Mouse (Mus musculus) common myeloid progenitor, adult 5-6 weeks (primary cell): ENCODE data around the gene Tmem145. TPM values are rescaled to one million over a fixed set of nuclear protein-coding genes. Genes with fewer than 3 reads are reported as not detected.

Source experiments
- ATAC-seq: replicated peaks from 2 replicates; pipeline ENCODE4 v1.8.0; 2016; ENCODE audit warnings: low read depth, mild to moderate bottlenecking, moderate TSS enrichment, inconsistent platforms; ENCODE audit not compliant: poor library complexity, severe bottlenecking
- total RNA-seq: library from RNA; stranded (forward); fragments of 200-1000, 187-1606 nt; gene quantifications from 2 replicates; pipeline ENCODE4 v1.2.3, GENCODE M21; 2017

Tmem145 gene
- total RNA-seq, 1 experiment from 2014 or later = not detected

DNA sequence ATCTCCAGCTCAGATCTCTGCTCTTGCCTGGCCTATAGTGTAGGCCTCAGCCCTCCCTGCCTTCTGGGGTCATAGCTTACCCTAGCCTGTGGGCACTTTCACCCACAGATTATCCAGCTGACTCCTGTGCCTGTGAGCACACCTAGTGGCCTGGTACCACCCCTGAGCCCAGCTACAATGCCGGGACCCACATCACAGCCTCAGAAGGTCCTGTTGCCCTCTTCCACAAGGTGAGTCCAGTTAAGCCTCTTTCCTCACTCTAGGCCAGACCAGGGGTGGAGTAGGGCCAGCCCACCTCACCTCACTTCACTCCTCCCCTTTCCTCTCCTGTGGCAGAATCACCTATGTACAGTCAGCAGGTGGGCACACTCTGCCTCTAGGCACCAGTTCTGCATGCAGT, 15.4 kb upstream of the Tmem145 start:
- ATAC-seq = no peak

- ATAC-seq = no peak
These were observed 15.0 kb upstream of the Tmem145 start for GRCm38 (mm10) chr7:25290911-25291310.

DNA sequence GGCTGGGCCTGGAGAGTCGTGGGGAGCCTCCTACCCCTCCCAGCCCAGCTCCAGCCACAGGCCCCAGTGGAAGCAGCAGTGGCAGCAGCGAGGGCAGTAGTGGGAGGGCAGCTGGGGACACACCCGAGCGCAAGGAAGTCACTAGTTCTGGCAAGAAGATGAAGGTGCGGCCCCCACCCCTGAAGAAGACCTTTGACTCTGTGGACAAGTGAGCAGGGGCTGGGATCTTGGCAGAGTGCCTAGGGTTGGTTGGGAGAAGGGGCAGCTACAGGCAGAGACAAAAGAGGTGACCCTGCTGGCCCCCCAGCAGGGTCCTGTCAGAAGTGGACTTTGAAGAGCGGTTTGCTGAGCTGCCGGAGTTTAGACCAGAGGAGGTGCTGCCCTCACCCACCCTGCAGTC, 13.8 kb upstream of the Tmem145 start:
- no peak for ATAC-seq

- ATAC-seq = no peak
These were observed 12.6 kb upstream of the Tmem145 start for GRCm38 (mm10) chr7:25293191-25293739.

DNA sequence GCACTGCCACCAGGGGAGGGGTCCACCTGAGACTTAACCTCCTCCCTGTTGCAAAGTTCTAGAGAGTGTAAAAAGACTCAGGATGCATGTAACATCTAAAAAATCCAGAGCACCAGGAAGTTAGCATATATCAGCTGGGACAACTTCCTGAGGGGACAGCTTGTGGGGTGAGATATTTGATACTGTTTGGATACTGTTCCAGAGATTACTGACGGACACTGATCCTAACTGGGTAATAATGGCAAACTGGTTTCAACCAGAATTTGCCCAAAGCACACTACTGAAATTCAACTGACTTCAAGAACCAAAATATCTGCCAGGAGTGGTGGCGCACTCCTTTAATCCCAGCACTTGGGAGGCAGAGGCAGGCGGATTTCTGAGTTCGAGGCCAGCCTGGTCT, 11.4 kb upstream of the Tmem145 start:
- ATAC-seq = no peak

DNA sequence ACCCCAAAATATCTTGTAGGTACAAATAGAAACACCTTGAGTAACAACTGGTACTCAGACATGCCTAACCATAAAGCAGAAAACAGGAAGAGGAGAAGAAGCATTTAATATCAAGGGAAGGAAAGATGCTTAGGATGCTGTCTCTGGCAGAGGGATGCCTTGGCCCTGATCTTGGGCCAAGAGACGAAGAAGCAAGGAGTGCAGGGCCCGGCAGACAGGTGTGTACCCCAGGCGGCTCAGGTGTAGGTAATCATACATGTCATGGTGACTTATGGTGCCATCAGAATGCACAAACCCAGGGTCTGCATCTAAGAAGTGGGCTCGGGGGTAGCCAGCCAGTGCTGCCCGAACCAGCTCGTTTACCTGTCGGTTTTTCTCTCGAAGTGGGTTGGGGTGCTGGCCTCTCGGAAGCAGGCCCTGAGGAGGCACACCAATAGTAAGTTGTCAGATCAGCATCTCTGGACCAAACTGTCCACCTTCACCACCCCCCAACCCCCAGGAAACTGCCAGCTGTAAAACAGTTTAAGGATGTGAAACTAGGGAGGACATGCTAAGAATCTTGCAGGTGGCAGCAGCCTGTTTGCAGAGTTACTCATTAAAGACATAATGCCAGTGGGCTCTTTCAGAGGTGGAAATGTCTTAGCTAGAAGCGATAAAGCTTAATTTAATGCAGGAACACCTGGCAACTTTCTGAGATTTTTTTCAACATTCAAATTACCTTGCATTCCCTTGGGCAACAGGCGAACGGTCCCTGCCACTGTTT, 10.8 kb upstream of the Tmem145 start:
- ATAC-seq = no peak

DNA sequence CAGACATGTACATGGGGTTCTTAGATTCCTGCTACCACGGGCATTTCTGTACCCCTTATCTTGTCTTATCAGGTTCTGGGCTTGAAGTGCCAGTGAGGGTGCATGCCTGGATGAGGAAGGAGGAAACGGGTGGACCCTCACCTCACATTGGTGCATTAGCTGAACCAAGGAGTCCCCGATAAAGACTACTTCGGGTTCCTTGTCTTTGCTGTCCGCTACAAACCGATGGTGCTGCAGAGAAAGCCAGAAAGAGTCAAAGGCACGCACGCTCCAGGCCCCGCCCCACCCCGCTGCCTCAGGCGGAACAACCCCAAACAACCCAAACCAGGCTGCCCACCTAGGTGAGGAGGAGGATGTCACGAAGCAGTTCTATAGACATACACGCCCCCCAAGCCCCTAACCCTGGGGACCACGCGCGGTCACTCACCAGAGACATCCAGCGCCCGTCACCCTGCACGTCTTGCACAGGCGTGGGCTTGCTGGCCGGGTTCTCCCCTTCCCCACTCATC, 8.9 kb upstream of the Tmem145 start:
- ATAC-seq = peak; percentile 40; the same call in 1 of the 2 replicates

GRCm38 (mm10) chr7:25297454-25298325, 8.2 kb upstream of the Tmem145 start, which contains the start of gene Pafah1b3:
Gene Pafah1b3 (minus strand): TSS chr7:25297986.
- ATAC-seq = peak; percentile 79

GRCm38 (mm10) chr7:25301063-25301462, 4.8 kb upstream of the Tmem145 start, which contains the start of gene Prr19:
Gene Prr19 (plus strand): TSS chr7:25301411.
- no peak for ATAC-seq

GRCm38 (mm10) chr7:25303003-25303684, 2.8 kb upstream of the Tmem145 start:
- ATAC-seq = no peak

- no peak for ATAC-seq
These were observed 2.3 kb upstream of the Tmem145 start for GRCm38 (mm10) chr7:25303685-25304006.

GRCm38 (mm10) chr7:25305481-25305880, 425 bp upstream of the Tmem145 start:
- ATAC-seq = no peak

GRCm38 (mm10) chr7:25306614-25306996, 699 bp downstream of the Tmem145 start:
- no peak for ATAC-seq

DNA sequence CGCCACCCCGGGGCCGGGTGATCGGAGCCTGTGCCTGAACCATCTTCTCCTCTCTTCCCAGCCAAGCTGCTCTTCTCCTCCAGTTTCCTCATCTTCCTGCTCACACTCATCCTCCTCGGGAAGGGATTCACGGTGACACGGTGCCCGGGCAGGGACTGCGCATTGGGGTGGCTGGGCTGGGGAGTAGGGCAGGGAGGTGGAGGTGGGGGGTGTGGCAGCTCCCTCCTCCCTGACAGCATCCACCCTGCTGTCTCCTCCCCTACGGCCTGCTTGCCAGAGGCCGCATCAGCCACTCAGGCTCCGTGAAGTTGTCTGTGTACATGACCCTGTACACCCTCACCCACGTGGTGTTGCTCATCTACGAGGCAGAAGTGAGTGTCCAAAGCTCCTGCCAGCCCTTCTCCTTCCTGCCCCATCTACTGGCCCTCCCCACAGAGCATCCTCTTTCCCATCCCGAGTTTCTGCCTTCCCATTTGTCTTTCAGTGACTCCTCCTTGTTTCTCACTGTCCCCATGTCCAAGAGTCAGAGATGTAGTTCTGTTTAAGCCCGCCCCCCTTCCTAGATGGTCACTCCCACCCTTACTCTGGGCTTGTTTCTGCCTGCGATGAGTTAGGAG, 2.9 kb downstream of the Tmem145 start:
- no peak for ATAC-seq

DNA sequence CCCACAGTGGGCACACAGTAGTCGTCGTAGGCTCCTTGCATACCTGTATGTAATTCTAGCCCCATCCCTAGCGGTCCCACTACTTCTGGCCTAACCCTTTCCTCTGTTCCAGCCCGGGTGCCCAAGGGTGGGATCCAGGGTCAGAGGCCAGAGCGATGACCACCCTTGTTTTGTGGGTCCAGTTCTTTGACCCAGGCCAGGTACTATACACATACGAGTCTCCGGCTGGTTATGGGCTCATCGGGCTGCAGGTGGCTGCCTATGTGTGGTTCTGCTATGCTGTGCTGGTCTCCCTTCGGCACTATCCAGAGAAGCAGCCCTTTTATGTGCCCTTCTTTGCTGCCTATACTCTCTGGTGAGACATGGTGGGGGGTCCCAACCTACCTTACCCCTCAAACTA, 3.5 kb downstream of the Tmem145 start:
- ATAC-seq = no peak

DNA sequence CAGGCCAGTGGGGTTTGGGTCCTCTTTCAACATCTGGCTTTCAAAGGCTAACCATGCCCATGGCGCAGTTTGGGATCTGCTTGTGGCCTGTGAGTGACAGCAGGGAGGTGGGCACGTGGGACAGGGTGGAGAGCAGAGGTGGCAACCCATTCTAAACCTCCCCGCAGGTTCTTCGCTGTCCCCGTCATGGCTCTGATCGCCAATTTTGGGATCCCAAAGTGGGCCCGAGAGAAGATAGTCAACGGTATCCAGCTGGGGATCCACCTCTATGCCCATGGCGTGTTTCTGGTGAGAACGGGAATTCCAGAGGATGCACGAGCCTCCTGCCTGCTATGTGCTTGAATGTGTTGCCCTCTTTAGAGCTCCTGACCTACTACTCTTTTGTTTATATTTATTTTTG, 5.3 kb downstream of the Tmem145 start:
- no peak for ATAC-seq

DNA sequence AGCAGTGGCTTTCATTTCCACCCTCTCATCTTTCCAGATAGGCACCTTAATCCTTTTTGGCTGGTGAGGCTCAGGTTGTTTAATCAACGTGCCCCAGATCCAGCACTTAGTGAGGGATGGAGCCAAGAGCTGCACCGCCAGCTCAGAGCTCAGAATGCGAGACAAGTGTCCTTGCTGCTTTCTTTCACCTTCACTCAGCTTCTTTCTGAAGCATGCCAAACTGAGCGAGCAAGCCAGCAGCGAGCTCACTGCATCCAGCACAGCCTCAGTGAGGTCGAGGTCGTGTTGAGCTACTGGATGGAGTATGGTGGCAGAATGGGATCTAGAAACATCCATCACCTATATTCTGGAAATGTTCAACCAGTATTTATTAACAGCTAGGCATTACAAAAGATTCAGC, 7.4 kb downstream of the Tmem145 start:
- no peak for ATAC-seq

DNA sequence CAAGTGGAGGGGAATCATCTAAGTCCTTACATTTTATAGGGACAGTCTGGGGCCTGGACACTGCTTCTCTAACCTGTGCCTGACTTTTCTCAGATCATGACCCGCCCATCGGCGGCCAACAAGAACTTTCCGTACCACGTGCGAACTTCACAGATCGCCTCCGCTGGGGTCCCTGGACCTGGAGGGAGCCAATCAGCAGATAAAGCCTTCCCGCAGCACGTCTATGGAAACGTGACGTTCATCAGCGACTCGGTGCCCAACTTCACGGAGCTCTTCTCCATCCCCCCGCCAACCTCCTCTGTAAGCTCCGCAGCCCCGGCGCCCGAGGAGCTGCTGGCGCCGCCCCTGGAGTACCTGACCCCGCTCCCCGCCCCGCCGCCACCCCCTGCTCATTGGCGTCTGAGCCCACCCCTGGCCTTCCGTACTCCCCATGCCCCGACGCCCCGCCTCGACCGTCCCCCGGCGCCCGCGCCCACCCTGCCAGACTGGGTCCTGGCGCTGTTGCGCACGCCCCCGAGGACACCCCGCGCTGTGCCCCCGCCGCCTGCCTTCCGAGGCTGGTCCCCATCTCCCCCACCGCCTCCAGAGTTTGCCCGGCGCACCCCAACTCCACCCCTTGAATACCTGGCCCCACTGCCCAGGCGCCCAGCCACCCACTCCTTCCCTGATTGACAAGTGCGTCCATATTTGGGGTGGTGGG, 8.8 kb downstream of the Tmem145 start:
- no peak for ATAC-seq

DNA sequence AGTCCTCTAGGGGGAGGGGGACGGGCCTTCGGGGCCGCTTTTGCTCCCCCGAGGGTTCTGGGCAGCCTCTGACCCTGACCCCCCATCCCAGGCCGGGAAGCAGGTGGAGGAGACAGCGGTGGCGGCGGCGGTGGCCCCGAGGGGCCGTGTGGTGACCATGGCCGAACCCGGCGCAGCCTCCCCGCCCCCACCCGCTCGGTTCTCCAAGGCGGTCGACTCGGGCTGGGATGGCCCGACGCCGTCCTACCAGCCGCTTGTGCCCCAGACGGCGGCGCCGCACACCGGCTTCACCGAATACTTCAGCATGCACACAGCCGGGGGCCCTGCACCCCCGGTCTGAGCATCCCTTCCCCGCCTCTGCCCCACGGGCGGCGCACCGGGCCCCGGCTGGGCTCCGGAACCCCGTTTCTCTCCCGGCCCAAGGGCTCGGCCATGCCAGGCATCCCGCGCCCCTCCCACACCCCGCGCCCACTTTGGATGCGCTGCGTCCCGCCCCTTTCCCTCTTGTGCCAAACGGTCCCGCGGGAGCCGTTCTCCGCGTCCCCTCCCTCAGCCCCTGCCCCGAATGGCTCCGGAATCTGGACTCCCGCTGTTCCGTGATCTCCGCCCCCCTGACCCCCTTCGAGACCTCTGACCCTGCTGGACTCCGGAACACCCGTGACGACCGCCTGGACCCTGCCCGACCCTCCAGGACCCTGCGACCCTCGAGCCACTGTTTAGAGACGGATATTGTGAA, 9.6 kb downstream of the Tmem145 start:
- no peak for ATAC-seq
